Mouse (Mus musculus): ENCODE measurements around the gene Fam117b. TPM values are rescaled to one million over a fixed set of nuclear protein-coding genes. Genes with fewer than 3 reads are reported as not detected.

Fam117b gene
- polyA plus RNA-seq, 1 experiment from 2014 or later, result 15.7 TPM

DNA sequence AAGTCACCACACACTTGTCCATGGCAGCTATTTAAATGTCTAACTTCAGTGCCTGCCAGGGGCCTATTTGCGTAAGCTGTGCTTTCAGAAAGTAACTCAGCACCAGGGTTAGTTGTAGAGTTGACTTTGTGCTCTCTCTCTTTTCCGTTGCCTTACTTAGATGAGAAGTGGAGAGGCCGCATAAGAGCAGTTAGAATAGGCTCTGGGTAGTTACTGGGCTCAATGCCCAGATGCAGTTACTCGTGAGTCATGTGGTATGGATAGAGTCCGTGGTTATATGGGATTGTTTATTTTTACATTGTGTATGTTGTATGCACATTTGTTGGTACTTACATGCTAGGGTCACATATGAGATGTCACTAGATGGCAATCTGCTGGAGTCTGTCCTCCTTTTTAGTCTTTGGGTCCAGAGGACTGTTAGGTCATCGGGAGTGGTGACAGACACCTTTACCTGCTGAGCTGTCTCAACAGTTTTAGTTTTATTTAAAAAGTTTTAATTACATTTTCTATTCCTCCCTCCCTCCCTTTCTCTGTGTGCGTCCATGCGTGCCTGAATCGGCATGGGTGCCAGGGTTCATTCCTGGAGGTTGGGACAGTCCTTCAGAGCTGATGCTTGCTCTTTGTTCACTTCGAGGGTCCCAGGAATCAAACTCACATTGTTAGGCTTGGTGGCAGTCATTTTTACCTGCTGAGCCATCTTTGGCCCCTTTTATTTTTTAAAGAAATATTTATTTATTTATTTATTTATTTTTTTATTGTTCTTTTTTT is 3.2 kb downstream of the Fam117b start:
- 68% methylated on average over 10 of the region's 10 CpGs for WGBS
- H3K4me2 ChIP-seq, result peak overlapping the region; percentile 82; the same call in 1 of the 2 replicates
- no peaks in the 10 kb centered on the region for H3K9me3 ChIP-seq (replicated peaks)

DNA sequence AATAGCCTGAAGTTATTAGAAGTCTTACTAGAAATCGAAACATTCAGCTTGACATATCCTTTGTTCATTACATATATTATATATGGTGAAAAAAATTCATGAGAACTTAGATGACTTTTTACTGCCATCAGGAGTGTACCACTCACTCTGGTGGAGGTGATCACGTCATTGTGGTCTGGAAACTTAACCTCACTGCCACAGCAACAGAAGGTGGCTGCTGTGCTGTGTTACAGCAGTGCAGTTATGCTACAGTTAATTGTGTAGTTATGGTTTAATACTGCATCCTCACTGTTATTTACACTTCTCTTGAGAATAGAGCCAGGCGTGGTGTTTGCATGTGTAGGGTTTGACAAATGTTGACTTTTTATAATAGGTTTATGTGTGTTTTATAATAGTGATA is 4.6 kb downstream of the Fam117b start:
- Histone ChIP-seq H3K4me3 (no peak overlapping the region), H3K9me3 (replicated peaks) (no peaks in the 10 kb centered on the region), H3K36me3 (ENCODE audit: poor library complexity, severe bottlenecking) (no peaks in the 10 kb centered on the region), H3K27ac (no peak overlapping the region), H3K9ac (no peak overlapping the region), H3K4me1 (peaks cover 26% of the 10 kb centered on the region), H3K27me3 (no peaks in the 10 kb centered on the region), H3K4me2 (no peak overlapping the region)
- 86% methylated on average over 3 of the region's 3 CpGs for WGBS
- no peak for ATAC-seq

More for the DNA sequence above, 3.2 kb downstream of the Fam117b start:
- no peak overlapping the region for H3K4me3 ChIP-seq
- H3K4me1 ChIP-seq, result peaks cover 26% of the 10 kb centered on the region
- no peaks in the 10 kb centered on the region for H3K27me3 ChIP-seq
- no peak overlapping the region for H3K9ac ChIP-seq
- ATAC-seq, result no peak
- H3K36me3 ChIP-seq (ENCODE audit: poor library complexity, severe bottlenecking), result no peaks in the 10 kb centered on the region
- no peak overlapping the region for H3K27ac ChIP-seq

DNA sequence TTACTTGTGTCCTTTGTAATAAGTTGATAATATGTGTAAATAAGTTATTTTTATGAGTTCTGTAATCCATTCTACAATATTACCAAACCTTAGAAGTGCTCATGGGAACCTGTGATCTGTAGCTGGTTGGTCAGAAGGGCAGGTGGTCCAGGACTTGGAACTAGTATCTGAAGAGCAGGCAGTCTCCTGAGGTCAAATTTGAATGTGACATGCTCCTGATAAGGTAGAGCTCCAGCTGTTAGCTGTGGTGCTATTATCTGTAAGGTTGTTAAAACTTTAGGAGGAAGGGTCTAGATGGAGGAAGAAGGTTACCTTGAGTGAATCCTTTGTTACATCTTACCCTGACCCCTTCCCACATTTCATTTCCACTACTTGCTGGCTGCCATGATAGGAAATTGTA is 5.3 kb downstream of the Fam117b start:
- Histone ChIP-seq H3K9ac (no peak overlapping the region), H3K27me3 (no peaks in the 10 kb centered on the region), H3K4me1 (peaks cover 26% of the 10 kb centered on the region), H3K4me3 (no peak overlapping the region), H3K4me2 (no peak overlapping the region), H3K27ac (no peak overlapping the region), H3K36me3 (ENCODE audit: poor library complexity, severe bottlenecking) (no peaks in the 10 kb centered on the region), H3K9me3 (replicated peaks) (no peaks in the 10 kb centered on the region)
- ATAC-seq, result no peak

DNA sequence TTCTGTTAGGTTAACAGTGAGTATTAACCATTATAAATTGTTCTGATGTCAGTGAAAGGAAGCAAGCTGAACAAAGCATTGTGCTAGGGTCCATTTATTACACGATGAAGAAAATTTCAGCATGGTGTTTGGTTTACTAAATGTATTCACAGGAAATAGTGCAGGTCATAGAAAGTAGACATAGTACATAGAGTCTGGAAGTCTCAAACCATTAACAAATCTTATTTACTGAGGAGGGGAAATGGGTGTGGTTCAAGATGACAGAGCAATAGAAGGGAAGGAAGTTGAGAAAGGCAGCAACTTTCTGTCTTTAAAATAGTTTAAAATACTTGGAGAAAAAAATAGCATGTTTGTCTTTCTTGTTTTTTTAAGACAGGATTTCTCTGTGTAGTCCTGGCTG is 10.4 kb downstream of the Fam117b start:
- 84% methylated on average over 1 of the region's 1 CpGs for WGBS
- peaks cover 5% of the 10 kb centered on the region; the same call in 1 of the 2 replicates for H3K4me1 ChIP-seq
- H3K27me3 ChIP-seq, result no peaks in the 10 kb centered on the region
- no peak overlapping the region for H3K9ac ChIP-seq
- H3K9me3 ChIP-seq (replicated peaks), result no peaks in the 10 kb centered on the region
- H3K36me3 ChIP-seq (ENCODE audit: poor library complexity, severe bottlenecking), result no peaks in the 10 kb centered on the region
- no peak overlapping the region for H3K27ac ChIP-seq
- no peak for ATAC-seq
- no peak overlapping the region for H3K4me3 ChIP-seq
- H3K4me2 ChIP-seq, result no peak overlapping the region

DNA sequence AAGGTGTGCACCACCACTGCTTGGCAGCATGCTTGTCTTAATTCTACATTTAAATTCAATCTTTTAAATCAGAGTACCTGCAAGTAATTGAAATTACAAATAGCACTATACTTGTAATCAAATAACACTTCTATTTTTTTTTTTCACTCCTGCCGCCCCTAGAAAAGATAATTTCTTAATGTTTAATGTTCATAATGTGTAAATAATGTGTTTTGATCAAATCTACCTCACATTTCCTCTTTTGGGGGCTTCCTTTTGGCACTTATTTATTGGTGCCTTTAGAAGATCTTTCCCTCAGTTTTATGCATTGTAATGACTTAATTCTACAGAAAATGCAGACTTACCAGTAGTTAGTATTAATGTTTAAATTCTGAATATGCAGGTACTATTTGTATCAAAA is 10.9 kb downstream of the Fam117b start:
- H3K4me3 ChIP-seq, result no peak overlapping the region
- no peak overlapping the region for H3K4me2 ChIP-seq
- ATAC-seq, result no peak
- peaks cover 5% of the 10 kb centered on the region; the same call in 1 of the 2 replicates for H3K4me1 ChIP-seq
- H3K27ac ChIP-seq, result no peak overlapping the region
- WGBS, result 88% methylated on average over 1 of the region's 1 CpGs
- H3K27me3 ChIP-seq, result no peaks in the 10 kb centered on the region
- H3K9me3 ChIP-seq (replicated peaks), result no peaks in the 10 kb centered on the region
- H3K9ac ChIP-seq, result no peak overlapping the region
- no peaks in the 10 kb centered on the region for H3K36me3 ChIP-seq (ENCODE audit: poor library complexity, severe bottlenecking)

DNA sequence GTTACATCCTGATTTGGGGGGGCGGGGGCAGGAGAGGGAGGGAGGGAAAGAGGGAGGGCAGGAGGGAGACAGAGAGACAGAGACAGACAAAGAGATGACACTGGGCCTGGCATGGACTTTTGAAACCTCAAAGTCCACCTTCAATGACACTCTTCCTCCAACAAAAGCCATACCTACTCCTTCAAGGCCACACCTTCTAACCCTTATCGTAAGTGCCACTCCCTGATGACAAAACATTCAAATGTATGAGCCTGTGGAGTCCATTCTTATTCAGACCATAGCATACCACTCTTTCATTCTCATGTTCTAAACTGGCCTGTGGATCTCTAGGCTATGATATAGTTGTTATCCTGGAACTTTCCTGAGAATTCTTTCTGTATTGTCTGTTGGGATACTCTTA is 11.6 kb downstream of the Fam117b start:
- H3K4me1 ChIP-seq, result peaks cover 5% of the 10 kb centered on the region; the same call in 1 of the 2 replicates
- no peaks in the 10 kb centered on the region for H3K27me3 ChIP-seq
- no peak overlapping the region for H3K9ac ChIP-seq
- ATAC-seq, result no peak
- no peak overlapping the region for H3K4me2 ChIP-seq
- H3K4me3 ChIP-seq, result no peak overlapping the region
- WGBS, result 92% methylated on average over 2 of the region's 2 CpGs
- no peaks in the 10 kb centered on the region for H3K36me3 ChIP-seq (ENCODE audit: poor library complexity, severe bottlenecking)
- no peaks in the 10 kb centered on the region for H3K9me3 ChIP-seq (replicated peaks)
- no peak overlapping the region for H3K27ac ChIP-seq

DNA sequence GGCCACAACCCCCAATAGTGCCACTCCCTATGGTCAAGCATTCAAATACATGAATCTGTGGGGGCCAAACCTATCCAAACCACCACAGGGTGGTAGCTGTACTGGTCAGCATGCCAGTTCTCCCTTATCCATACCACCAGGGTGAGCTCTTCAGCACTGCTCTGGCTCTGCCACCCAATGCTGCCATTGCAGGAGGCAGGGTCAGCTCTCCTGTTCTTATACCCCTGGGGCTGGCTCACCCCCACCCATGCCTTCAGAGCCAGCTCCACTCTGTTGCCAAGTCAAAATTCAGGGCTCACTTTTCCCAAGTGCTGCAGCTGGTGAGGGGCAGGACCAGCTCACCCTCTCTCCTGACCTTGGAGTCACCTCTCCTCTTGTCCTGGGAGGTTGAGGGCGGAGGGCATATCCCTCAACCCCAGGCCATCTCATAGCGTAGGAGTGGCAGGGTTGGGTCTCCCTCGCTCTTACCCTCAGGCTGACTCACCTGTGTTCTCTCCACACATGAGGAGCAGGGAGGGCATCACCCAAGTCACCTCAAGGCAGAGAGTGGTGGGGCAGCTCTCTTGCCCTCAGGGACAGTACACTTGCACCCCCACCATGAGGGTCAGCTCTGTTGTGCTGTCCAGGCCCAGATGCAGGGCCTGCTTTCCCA is 13.3 kb downstream of the Fam117b start:
- no peak for ATAC-seq
- H3K27me3 ChIP-seq, result no peaks in the 10 kb centered on the region
- 93% methylated on average over 3 of the region's 3 CpGs for WGBS

DNA sequence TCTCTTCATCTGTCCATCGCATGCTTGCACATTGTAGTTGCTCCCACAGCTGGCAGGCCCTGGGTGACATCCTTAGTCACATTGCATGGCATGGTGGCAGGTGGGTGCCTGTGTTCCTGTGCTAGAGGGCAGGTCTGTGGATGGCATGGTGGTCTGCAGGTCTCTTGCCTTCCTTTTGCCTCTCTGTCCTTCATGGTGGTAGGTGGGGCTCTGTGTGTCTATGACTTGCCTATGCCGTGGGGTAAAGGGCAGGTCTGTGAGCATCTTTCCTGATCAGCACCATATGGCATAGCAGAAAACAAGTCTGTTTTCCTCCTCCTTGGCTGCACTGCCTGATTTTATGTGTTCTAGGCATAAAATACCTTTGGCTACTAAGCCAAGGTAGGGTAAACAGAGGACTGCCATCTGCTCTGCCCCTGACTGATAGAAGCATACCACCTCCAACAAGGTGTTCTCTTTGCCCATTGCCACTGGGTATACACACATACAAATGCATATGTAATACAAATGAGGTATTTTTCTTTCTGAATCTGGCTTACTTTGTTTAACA is 14.4 kb downstream of the Fam117b start:
- no peak for ATAC-seq
- Histone ChIP-seq H3K9me3 (replicated peaks) (no peaks in the 10 kb centered on the region), H3K4me2 (no peak overlapping the region), H3K36me3 (ENCODE audit: poor library complexity, severe bottlenecking) (no peaks in the 10 kb centered on the region), H3K9ac (no peak overlapping the region), H3K27me3 (no peaks in the 10 kb centered on the region), H3K27ac (no peak overlapping the region), H3K4me3 (no peak overlapping the region), H3K4me1 (peaks cover 5% of the 10 kb centered on the region; the same call in 1 of the 2 replicates)
- WGBS, result 86% methylated on average over 2 of the region's 2 CpGs

More for the DNA sequence above, 13.3 kb downstream of the Fam117b start:
- no peak overlapping the region for H3K4me2 ChIP-seq
- no peaks in the 10 kb centered on the region for H3K36me3 ChIP-seq (ENCODE audit: poor library complexity, severe bottlenecking)
- H3K4me3 ChIP-seq, result no peak overlapping the region
- H3K27ac ChIP-seq, result no peak overlapping the region
- peaks cover 5% of the 10 kb centered on the region; the same call in 1 of the 2 replicates for H3K4me1 ChIP-seq
- no peaks in the 10 kb centered on the region for H3K9me3 ChIP-seq (replicated peaks)
- no peak overlapping the region for H3K9ac ChIP-seq

DNA sequence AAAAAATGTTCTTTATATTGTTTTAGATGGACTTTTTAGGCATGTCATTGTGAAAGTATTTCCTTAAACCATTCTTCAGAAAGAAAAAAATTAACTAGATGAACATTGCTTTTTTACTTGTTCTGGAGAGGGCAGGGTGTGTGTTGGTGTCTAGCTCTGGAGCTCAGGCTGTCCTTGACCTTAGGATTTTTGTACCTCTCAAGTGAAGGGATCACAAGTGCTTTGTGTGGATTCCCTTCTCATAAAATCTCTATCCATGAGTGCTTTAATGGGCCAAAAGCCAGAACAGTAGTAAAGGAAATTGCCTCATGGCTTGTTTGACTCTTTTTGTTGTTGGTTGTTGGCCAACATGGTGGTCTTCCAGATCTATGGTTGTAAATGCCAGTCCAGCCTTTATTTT is 18.1 kb downstream of the Fam117b start:
- Histone ChIP-seq H3K9me3 (replicated peaks) (no peaks in the 10 kb centered on the region), H3K36me3 (ENCODE audit: poor library complexity, severe bottlenecking) (no peaks in the 10 kb centered on the region), H3K27ac (no peak overlapping the region), H3K4me1 (peaks cover 5% of the 10 kb centered on the region; the same call in 1 of the 2 replicates), H3K9ac (no peak overlapping the region), H3K4me3 (no peak overlapping the region), H3K27me3 (no peaks in the 10 kb centered on the region), H3K4me2 (no peak overlapping the region)
- ATAC-seq, result no peak

DNA sequence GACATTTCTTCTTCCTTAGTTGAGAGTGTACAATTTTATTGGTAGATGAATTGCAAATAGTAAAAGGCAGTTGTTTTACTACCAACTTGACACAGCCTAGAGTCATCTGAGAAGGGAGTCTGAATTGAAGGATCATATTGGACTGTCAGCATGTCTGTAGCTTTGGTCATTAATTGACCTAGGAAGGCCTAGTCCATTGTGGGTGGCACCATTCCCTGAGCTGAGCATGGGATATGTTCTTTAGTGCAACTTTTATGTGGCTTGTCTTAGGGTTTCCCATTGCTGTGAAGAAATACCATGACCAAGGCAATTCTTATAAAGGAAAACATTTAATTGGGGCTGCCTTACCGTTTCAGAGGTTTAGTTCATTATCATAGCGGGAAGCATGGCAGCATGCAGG is 20.2 kb downstream of the Fam117b start:
- no peak overlapping the region for H3K9ac ChIP-seq
- no peak overlapping the region for H3K4me3 ChIP-seq
- 85% methylated on average over 2 of the region's 2 CpGs for WGBS
- ATAC-seq, result no peak
- H3K27ac ChIP-seq, result no peak overlapping the region
- H3K4me2 ChIP-seq, result no peak overlapping the region
- no peaks in the 10 kb centered on the region for H3K36me3 ChIP-seq (ENCODE audit: poor library complexity, severe bottlenecking)
- no peaks in the 10 kb centered on the region for H3K9me3 ChIP-seq (replicated peaks)
- H3K27me3 ChIP-seq, result no peaks in the 10 kb centered on the region
- no peaks in the 10 kb centered on the region for H3K4me1 ChIP-seq

DNA sequence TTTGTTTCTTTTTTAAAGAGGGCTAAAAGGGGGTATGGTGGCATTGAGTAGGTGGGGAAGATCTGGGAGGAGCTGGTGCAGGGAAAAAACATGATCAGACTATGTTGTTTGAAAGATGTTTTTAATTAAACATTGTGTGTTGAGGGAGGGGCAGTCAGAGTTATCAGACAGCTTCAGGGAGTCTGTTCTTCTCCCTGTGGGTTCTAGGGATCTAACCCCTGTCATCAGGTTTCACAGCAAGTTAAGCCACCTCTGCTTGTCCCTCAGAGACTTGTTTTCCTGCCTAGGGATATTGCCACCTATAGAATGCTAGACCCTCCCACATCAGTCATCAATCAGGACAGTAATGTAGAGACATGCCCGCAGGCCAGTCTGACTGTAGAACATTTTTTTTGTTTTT is 28.3 kb downstream of the Fam117b start:
- no peak overlapping the region for H3K9ac ChIP-seq
- H3K27ac ChIP-seq, result no peak overlapping the region
- no peak overlapping the region for H3K4me2 ChIP-seq
- H3K36me3 ChIP-seq (ENCODE audit: poor library complexity, severe bottlenecking), result no peaks in the 10 kb centered on the region
- H3K4me3 ChIP-seq, result no peak overlapping the region
- H3K4me1 ChIP-seq, result peaks cover 8% of the 10 kb centered on the region
- H3K9me3 ChIP-seq (replicated peaks), result no peaks in the 10 kb centered on the region
- no peak for ATAC-seq
- no peaks in the 10 kb centered on the region for H3K27me3 ChIP-seq
- 100% methylated on average over 1 of the region's 1 CpGs for WGBS

DNA sequence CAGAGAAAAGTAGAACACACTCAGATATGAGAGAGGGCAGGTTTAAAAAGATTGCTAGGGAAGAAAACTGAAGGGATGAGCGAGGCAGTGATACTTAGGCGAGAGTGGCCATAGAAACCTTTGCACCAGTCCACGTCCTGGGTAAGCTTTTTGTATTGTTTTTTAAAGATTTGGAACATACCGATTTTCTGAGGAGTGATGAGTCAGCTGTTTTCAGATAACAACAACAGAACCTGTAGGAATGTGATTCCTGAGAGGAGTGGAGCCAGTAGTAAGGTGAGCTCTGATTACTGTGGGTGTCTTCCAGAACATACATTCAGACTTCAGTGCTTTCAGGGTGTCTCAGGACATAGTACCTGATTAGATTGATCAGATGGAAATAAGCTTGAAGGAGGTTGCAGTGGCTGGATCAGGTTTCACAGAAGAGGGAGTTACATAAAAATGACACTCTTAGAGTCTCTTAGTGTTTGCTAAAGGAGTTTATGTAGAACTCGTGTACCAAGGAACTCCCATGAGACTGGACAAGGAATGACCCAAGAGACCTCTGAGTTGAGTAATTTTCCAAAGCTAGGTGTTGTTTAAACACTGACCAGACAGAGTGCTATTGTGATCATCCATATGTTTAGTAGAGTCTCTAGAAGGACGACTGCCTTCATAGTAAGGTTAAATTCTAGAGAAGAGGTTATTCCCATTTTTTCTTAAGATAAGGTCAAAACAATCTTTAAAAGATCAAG is 29.4 kb downstream of the Fam117b start:
- Histone ChIP-seq H3K36me3 (ENCODE audit: poor library complexity, severe bottlenecking) (no peaks in the 10 kb centered on the region), H3K27me3 (no peaks in the 10 kb centered on the region), H3K9me3 (replicated peaks) (no peaks in the 10 kb centered on the region), H3K27ac (no peak overlapping the region), H3K9ac (no peak overlapping the region), H3K4me1 (peaks cover 8% of the 10 kb centered on the region), H3K4me3 (no peak overlapping the region), H3K4me2 (no peak overlapping the region)
- ATAC-seq, result no peak
- WGBS, result 88% methylated on average over 6 of the region's 6 CpGs
